12 mouse cellular contexts compared by ENCODE assay signal in genomic region chr12:108219163-108219562, GRCm38 (mm10). TPM values are rescaled to one million over a fixed set of nuclear protein-coding genes. Genes with fewer than 3 reads are reported as not detected.
A peak's percentile ranks its signal among the peaks of the same experiment; 100 is the strongest.
DNase-seq lines count a peak whose midpoint lies in the region; ATAC-seq lines count a peak whose summit lies in the region.
"Had no signal": no experiment of that assay in that cellular context is flagged by ENCODE, and none has a peak within 500 bp of the region (broad histone marks: within the 10 kb centered on the region; RNA-seq: fewer than 3 reads in every experiment).

No protein-coding gene starts in this region.

- H3K4me3 ChIP-seq in heart, embryonic 14.5 days (ENCODE audit: control insufficient read depth in 1 of 2, insufficient read depth in 1 of 2, low read depth in 1 of 2, low read length in 2 of 2), result no peak overlapping the region
- H3K4me3 ChIP-seq in limb, embryonic 12.5 days (replicated peaks), result no peak overlapping the region
- H3K4me3 ChIP-seq: liver, embryonic 15.5 days had no signal

- H3K9ac ChIP-seq in heart, embryonic 14.5 days (ENCODE audit: low read length), result 0 out of 2 replicates have a peak overlapping the region, but pooled peaks have one; percentile 4
- H3K9ac ChIP-seq in limb, embryonic 12.5 days (replicated peaks), result peak overlapping the region; percentile 42
- H3K9ac ChIP-seq: liver, embryonic 15.5 days had no signal

- whole genome bisulfite sequencing in heart, embryonic 14.5 days, result 62% methylated on average over 15 of the region's 15 CpGs
- WGBS in limb, embryonic 12.5 days, result 33% methylated on average over 15 of the region's 15 CpGs

- intact Hi-C loops in heart, postnatal 25 days (cut with DNase I), result loop anchor here (2.0 kb wide), 1 partner anchor 74 kb away; no protein-coding TSS in a partner anchor

- H3K9me3 ChIP-seq in heart, embryonic 14.5 days (ENCODE audit: control insufficient read depth, low read length), result no peaks in the 10 kb centered on the region
- no peaks in the 10 kb centered on the region for H3K9me3 ChIP-seq in limb, embryonic 12.5 days
- H3K9me3 ChIP-seq: liver, embryonic 15.5 days had no signal

- H3K4me1 ChIP-seq in heart, embryonic 14.5 days (ENCODE audit: control insufficient read depth in 2 of 2, insufficient read depth in 2 of 2, low read length in 2 of 2), result peaks cover 34 to 56% of the 10 kb centered on the region in 2 experiments
- H3K4me1 ChIP-seq in limb, embryonic 12.5 days (replicated peaks), result peaks cover 73% of the 10 kb centered on the region
- H3K4me1 ChIP-seq: liver, embryonic 15.5 days had no signal

- no peak for DNase-seq in heart, postnatal 25 days (ENCODE audit: low spot score)
- peak; percentile 21 for DNase-seq in right cerebral cortex, postnatal 25 days
- no peak for DNase-seq in right cerebral cortex, postnatal 14 days
- DNase-seq in adipocyte (ENCODE audit: low spot score), result no peak
- DNase-seq in embryo, embryonic 10 days (ENCODE audit: low spot score), result no peak
- DNase-seq: adrenal gland, adult 8-10 months; embryo, embryonic 11 days had no signal

- no peak overlapping the region for H3K4me2 ChIP-seq in heart, embryonic 14.5 days (ENCODE audit: low read length)
- H3K4me2 ChIP-seq in limb, embryonic 12.5 days, result peak overlapping the region; percentile 35
- H3K4me2 ChIP-seq: liver, embryonic 15.5 days had no signal

- no peaks in the 10 kb centered on the region for H3K36me3 ChIP-seq in heart, embryonic 14.5 days (ENCODE audit: control insufficient read depth, insufficient read depth, low read length)
- H3K36me3 ChIP-seq in limb, embryonic 12.5 days, result no peaks in the 10 kb centered on the region
- H3K36me3 ChIP-seq: liver, embryonic 15.5 days had no signal

- H3K27me3 ChIP-seq in heart, embryonic 14.5 days (ENCODE audit: control insufficient read depth, insufficient read depth, low read length), result no peaks in the 10 kb centered on the region
- peaks cover 7% of the 10 kb centered on the region; the same call in 1 of the 2 replicates for H3K27me3 ChIP-seq in limb, embryonic 12.5 days
- H3K27me3 ChIP-seq: CH12.LX; liver, embryonic 15.5 days had no signal

- H3K27ac ChIP-seq in heart, embryonic 14.5 days (replicated peaks in 1 of 2; ENCODE audit: control insufficient read depth in 1 of 2, insufficient read depth in 1 of 2, low read depth in 2 of 2, low read length in 2 of 2), result 0 out of 4 replicates have a peak overlapping the region, but pooled peaks of 1 of the 2 experiments have one; percentile 16
- H3K27ac ChIP-seq in limb, embryonic 12.5 days, result peak overlapping the region; percentile 90
- H3K27ac ChIP-seq: liver, embryonic 15.5 days had no signal

- no peak for ATAC-seq in heart, embryonic 14.5 days (ENCODE audit: insufficient number of reproducible peaks, insufficient read depth, low FRiP score, low read depth)
- ATAC-seq in limb, embryonic 12.5 days (ENCODE audit: insufficient number of reproducible peaks, insufficient read depth, low FRiP score, low TSS enrichment, low read depth), result no peak
- no peak for ATAC-seq in erythroid progenitor cell, adult 5-6 weeks (replicated peaks; ENCODE audit: low FRiP score, poor library complexity, severe bottlenecking)

RNA-seq across cellular contexts. Expression of gene Ccnk, which starts 39.8 kb away (rescaled TPM):
- polyA plus RNA-seq in heart, embryonic 14.5 days (2014; fragmentation: Nextera tagmentation; extraction: Ambion mirVana), result 3.2 and 3.9 TPM in 2 replicates
- total RNA-seq in heart, postnatal 25 days (2021), result 10 to 100 TPM; 28.0 to 28.9 TPM
- 3.3 and 3.9 TPM in 2 replicates for polyA plus RNA-seq in limb, embryonic 12.5 days (2016; fragmentation: Nextera tagmentation; extraction: Ambion mirVana)
- 38.1 and 80.0 TPM in 2 replicates for total RNA-seq in erythroid progenitor cell, adult 5-6 weeks (2015; ENCODE audit: low replicate concordance)
- 19.3 and 24.7 TPM in 2 replicates for total RNA-seq in erythroid progenitor cell, adult 5-6 weeks (2017; ENCODE audit: low replicate concordance)

RNA-seq across cellular contexts. Expression of gene Setd3, which starts 40.0 kb away (rescaled TPM):
- polyA plus RNA-seq in heart, embryonic 14.5 days (2014; fragmentation: Nextera tagmentation; extraction: Ambion mirVana), result 60.4 and 68.2 TPM in 2 replicates
- total RNA-seq in heart, postnatal 25 days (2021), result 10 to 100 TPM; 82.0 to 89.7 TPM
- polyA plus RNA-seq in limb, embryonic 12.5 days (2016; fragmentation: Nextera tagmentation; extraction: Ambion mirVana), result 94.2 and 97.4 TPM in 2 replicates
- 121 and 122 TPM in 2 replicates for total RNA-seq in erythroid progenitor cell, adult 5-6 weeks (2015; ENCODE audit: low replicate concordance)
- 162 and 177 TPM in 2 replicates for total RNA-seq in erythroid progenitor cell, adult 5-6 weeks (2017; ENCODE audit: low replicate concordance)

RNA-seq across cellular contexts. Expression of gene Ccdc85c, which starts 56.1 kb away (rescaled TPM):
- polyA plus RNA-seq in heart, embryonic 14.5 days (2014; fragmentation: Nextera tagmentation; extraction: Ambion mirVana), result 7.2 and 8.2 TPM in 2 replicates
- 10 to 100 TPM; 36.4 to 40.9 TPM for total RNA-seq in heart, postnatal 25 days (2021)
- polyA plus RNA-seq in limb, embryonic 12.5 days (2016; fragmentation: Nextera tagmentation; extraction: Ambion mirVana), result 5.2 and 6.6 TPM in 2 replicates
- not detected in 2 replicates for total RNA-seq in erythroid progenitor cell, adult 5-6 weeks (2015; ENCODE audit: low replicate concordance)
- total RNA-seq in erythroid progenitor cell, adult 5-6 weeks (2017; ENCODE audit: low replicate concordance), result 0.64 and 6.3 TPM in 2 replicates

Comparison
In these comparisons a context has a peak if more than half of its experiments do, and no peak if none do; other contexts are left out.
1. RNA of gene Ccdc85c, which starts 56.1 kb away (total RNA-seq): 36.4 to 40.9 TPM in heart, postnatal 25 days; 0.64 to 6.3 TPM in erythroid progenitor cell, adult 5-6 weeks; every median in the first group is over 4 times any median in the second.